Mouse (Mus musculus) layer of hippocampus, postnatal 10 days (tissue): ENCODE data around the gene Siah1a. TPM values are rescaled to one million over a fixed set of nuclear protein-coding genes. Genes with fewer than 3 reads are reported as not detected.

Experiments used
- DNase-seq, 2 experiments: peaks; one replicate each; pipeline ENCODE4 v3.0.0; 2021; ENCODE audit warnings: low spot score in 2 of 2
- total RNA-seq, 2 experiments: library from RNA; stranded (reverse); gene quantifications; 2 replicates each; pipeline ENCODE4 v1.2.3; 2021

Siah1a gene
- total RNA-seq, 2 experiments from 2014 or later, result 36.2 to 37.7 TPM

GRCm38 (mm10) chr8:86745935-86746441 lies 254 bp upstream of the Siah1a start:
- DNase-seq, result peak; percentile 96 to 97

- DNase-seq, result peak in 1 of 2 experiments; percentile 21
These were observed 1.2 kb downstream of the Siah1a start for GRCm38 (mm10) chr8:86744313-86745220.

GRCm38 (mm10) chr8:86742605-86743345 lies 3.0 kb downstream of the Siah1a start:
- no peak for DNase-seq

- DNase-seq, result no peak
These were observed 4.1 kb downstream of the Siah1a start for GRCm38 (mm10) chr8:86741627-86742026.

- DNase-seq, result no peak
These were observed 4.8 kb downstream of the Siah1a start for GRCm38 (mm10) chr8:86740899-86741298.

GRCm38 (mm10) chr8:86735446-86736111 lies 10.2 kb downstream of the Siah1a start:
- no peak for DNase-seq

GRCm38 (mm10) chr8:86734954-86735353 lies 10.8 kb downstream of the Siah1a start:
- no peak for DNase-seq

GRCm38 (mm10) chr8:86734171-86734570 lies 11.6 kb downstream of the Siah1a start:
- DNase-seq, result no peak

- DNase-seq, result no peak
These were observed 14.9 kb downstream of the Siah1a start for GRCm38 (mm10) chr8:86730860-86731259.

- no peak for DNase-seq
These were observed 15.4 kb downstream of the Siah1a start for GRCm38 (mm10) chr8:86730303-86730702.

GRCm38 (mm10) chr8:86728224-86728950 lies 17.3 kb downstream of the Siah1a start:
- DNase-seq, result no peak

GRCm38 (mm10) chr8:86726959-86727358 lies 18.8 kb downstream of the Siah1a start:
- no peak for DNase-seq

GRCm38 (mm10) chr8:86721490-86721889 lies 24.2 kb downstream of the Siah1a start:
- DNase-seq, result no peak

GRCm38 (mm10) chr8:86720756-86721459 lies 24.8 kb downstream of the Siah1a start:
- no peak for DNase-seq

GRCm38 (mm10) chr8:86719368-86719767 lies 26.4 kb downstream of the Siah1a start:
- DNase-seq, result no peak

- DNase-seq, result no peak
These were observed 27.3 kb downstream of the Siah1a start for GRCm38 (mm10) chr8:86718332-86718994.

- peak; percentile 61 to 66 for DNase-seq
These were observed 32.1 kb downstream of the Siah1a start for GRCm38 (mm10) chr8:86713407-86714188.

- no peak for DNase-seq
These were observed 33.1 kb downstream of the Siah1a start for GRCm38 (mm10) chr8:86712594-86712993.

- DNase-seq, result no peak
These were observed 37.9 kb downstream of the Siah1a start for GRCm38 (mm10) chr8:86707873-86708272.
